Mouse (Mus musculus) lung, embryonic 16.5 days (tissue): ENCODE data around the gene Syde2. TPM values are rescaled to one million over a fixed set of nuclear protein-coding genes. Genes with fewer than 3 reads are reported as not detected.
A peak's percentile ranks its signal among the peaks of the same experiment; 100 is the strongest.

ENCODE experiments used
- ATAC-seq: fragments of 200-750 bp; cut with Nextera tagmentation; 2 replicates; pipeline ENCODE4 v1.8.0; 2017; ENCODE audit warnings: low read depth, mild to moderate bottlenecking, moderate library complexity
- H3K27ac ChIP-seq: fragments of 300-500 bp; sonication (generic); 2 replicates; pipeline ENCODE4 v1.5.1; 2014; ENCODE audit warnings: mild to moderate bottlenecking, control low read depth, low read length
- H3K27me3 ChIP-seq: fragments of 300-500 bp; sonication (generic); 2 replicates; pipeline ENCODE4 v1.6.1; 2014; ENCODE audit warnings: low read depth, low read length, mixed read lengths; ENCODE audit not compliant: control insufficient read depth, insufficient read depth
- H3K36me3 ChIP-seq: fragments of 300-500 bp; sonication (generic); 2 replicates; pipeline ENCODE4 v1.6.1; 2014; ENCODE audit warnings: low read length; ENCODE audit not compliant: control insufficient read depth, insufficient read depth
- H3K4me1 ChIP-seq: fragments of 300-500 bp; sonication (generic); replicated peaks from 2 replicates; pipeline ENCODE4 v1.6.1; 2014; ENCODE audit warnings: low read length, mixed read lengths; ENCODE audit not compliant: control insufficient read depth, insufficient read depth
- H3K4me2 ChIP-seq: fragments of 300-500 bp; sonication (generic); 2 replicates; pipeline ENCODE4 v1.6.1; 2014; ENCODE audit warnings: low read depth, low read length, control low read depth
- H3K4me3 ChIP-seq: fragments of 300-500 bp; sonication (generic); 2 replicates; pipeline ENCODE4 v1.5.1; 2014; ENCODE audit warnings: mild to moderate bottlenecking, low read length, control low read depth
- H3K9ac ChIP-seq: fragments of 300-500 bp; sonication (generic); 2 replicates; pipeline ENCODE4 v1.6.1; 2014; ENCODE audit warnings: low read length, control low read depth
- H3K9me3 ChIP-seq: fragments of 300-500 bp; sonication (generic); 2 replicates; pipeline ENCODE4 v1.6.1; 2016; ENCODE audit warnings: low read length; ENCODE audit not compliant: control insufficient read depth
- WGBS: fragments of 180-500 bp; shearing (Covaris S2); extraction: QIAGEN DNeasy Blood & Tissue Kit; methylation state at CpG from one replicate; pipeline ENCODE4 v1.1.7; 2014; 5-methylcytosine and 5-hydroxymethylcytosine counted together
- polyA plus RNA-seq: library from polyadenylated mRNA; unstranded; fragments of >200 nt; fragmentation: Nextera tagmentation; extraction: Ambion mirVana; gene quantifications from 2 replicates; pipeline ENCODE4 v1.2.1, GENCODE M21; 2015

Gene Syde2
- polyA plus RNA-seq, 1 experiment from 2014 or later: 2.4 TPM

GRCm38 (mm10) chr3:146053873-146054272, 66.2 kb downstream of the Syde2 start:
- H3K36me3 ChIP-seq: no peaks in the 10 kb centered on the region
- no peaks in the 10 kb centered on the region for H3K9me3 ChIP-seq
- H3K4me2 ChIP-seq: no peak overlapping the region
- H3K4me3 ChIP-seq: no peak overlapping the region
- no peak overlapping the region for H3K9ac ChIP-seq
- no peaks in the 10 kb centered on the region for H3K27me3 ChIP-seq
- no peak overlapping the region for H3K27ac ChIP-seq
- H3K4me1 ChIP-seq: peaks cover 4% of the 10 kb centered on the region; the same call in 1 of the 2 replicates
- ATAC-seq: no peak
- WGBS: 81% methylated on average over 2 of the region's 2 CpGs

DNA sequence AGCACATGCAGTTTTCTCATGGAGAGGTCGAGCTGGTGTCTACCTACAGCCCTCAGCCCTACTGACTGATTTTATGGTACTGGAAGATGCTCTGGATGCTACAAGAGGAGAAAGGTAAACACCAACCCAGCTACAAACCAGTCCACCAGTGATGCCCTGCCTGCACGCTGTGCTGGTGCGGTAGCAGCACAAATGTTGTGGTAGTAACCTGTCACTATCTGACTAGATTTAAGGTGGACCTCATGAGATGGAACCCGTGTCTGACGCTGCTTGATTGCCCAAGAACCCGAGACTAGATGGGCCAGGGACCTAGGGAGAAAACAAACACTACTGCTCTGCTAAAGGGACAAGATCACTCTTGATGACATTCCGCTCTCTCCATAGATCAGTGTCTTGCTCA, 69.5 kb downstream of the Syde2 start:
- Histone ChIP-seq H3K9me3 (no peaks in the 10 kb centered on the region), H3K4me3 (no peak overlapping the region), H3K27me3 (no peaks in the 10 kb centered on the region), H3K36me3 (no peaks in the 10 kb centered on the region), H3K27ac (no peak overlapping the region), H3K4me1 (no peaks in the 10 kb centered on the region), H3K9ac (no peak overlapping the region), H3K4me2 (no peak overlapping the region)
- ATAC-seq: no peak
- 65% methylated on average over 7 of the region's 7 CpGs for WGBS

GRCm38 (mm10) chr3:146058263-146058662, 70.6 kb downstream of the Syde2 start:
- H3K4me1 ChIP-seq: no peaks in the 10 kb centered on the region
- H3K27ac ChIP-seq: no peak overlapping the region
- peak; percentile 2; the same call in 1 of the 2 replicates for ATAC-seq
- no peak overlapping the region for H3K4me3 ChIP-seq
- H3K36me3 ChIP-seq: no peaks in the 10 kb centered on the region
- no peak overlapping the region for H3K4me2 ChIP-seq
- H3K9me3 ChIP-seq: no peaks in the 10 kb centered on the region
- H3K9ac ChIP-seq: no peak overlapping the region
- WGBS: 12% methylated on average over 4 of the region's 4 CpGs
- no peaks in the 10 kb centered on the region for H3K27me3 ChIP-seq

DNA sequence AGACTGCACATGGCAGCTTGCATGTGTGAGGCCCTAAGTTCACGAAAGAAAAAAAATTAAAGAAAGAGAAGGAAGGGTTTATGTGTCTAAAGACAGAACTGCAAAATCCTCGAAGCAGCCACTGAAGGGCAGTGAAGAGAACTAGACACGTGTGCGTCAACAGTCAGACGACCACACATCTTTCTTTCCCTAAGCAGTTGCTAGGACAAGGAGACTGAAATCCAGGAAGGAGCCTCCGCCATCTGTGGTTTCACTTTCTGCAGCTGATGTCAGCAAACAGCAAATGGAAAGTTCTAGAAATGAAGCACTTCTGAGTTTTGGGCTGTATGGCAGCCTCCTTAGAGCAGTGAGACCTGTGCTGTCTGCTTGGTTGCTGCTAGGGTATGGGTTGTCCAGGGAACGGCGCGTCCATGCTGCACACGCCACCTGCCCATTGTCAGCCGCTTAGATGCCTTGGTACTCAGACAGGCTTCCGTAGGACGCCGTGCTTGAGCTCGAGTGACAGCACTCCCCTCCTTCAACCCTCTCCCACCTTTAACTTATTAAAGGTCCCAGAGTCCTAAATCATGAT, 71.8 kb downstream of the Syde2 start:
- no peak overlapping the region for H3K4me3 ChIP-seq
- H3K4me1 ChIP-seq: no peaks in the 10 kb centered on the region
- peak overlapping the region; percentile 20; the same call in 1 of the 2 replicates for H3K9ac ChIP-seq
- no peak for ATAC-seq
- no peaks in the 10 kb centered on the region for H3K27me3 ChIP-seq
- no peaks in the 10 kb centered on the region for H3K9me3 ChIP-seq
- WGBS: 67% methylated on average over 15 of the region's 15 CpGs
- H3K36me3 ChIP-seq: no peaks in the 10 kb centered on the region
- 0 out of 2 replicates have a peak overlapping the region, but pooled peaks have one; percentile 11 for H3K4me2 ChIP-seq
- H3K27ac ChIP-seq: no peak overlapping the region

DNA sequence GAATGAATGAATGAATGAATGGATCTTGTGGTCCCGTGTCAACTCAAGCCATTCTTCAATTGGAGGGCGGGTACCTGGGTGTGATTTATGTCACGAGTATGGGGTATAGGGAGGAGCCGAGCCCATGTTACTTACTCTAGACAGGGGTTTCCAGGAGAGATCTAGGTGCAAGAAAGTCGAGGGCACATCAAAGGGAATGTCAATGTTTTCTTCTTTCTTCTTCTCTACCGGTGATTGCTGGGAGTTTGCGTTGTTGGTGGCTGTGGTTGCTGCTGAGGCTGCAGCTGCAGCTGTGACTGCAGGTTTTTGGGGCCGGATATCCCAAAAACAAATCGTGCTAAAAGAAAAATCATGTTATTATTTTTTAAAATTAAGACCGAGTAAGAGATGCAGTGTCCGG, 75.5 kb downstream of the Syde2 start:
- H3K4me3 ChIP-seq: no peak overlapping the region
- no peak overlapping the region for H3K4me2 ChIP-seq

DNA sequence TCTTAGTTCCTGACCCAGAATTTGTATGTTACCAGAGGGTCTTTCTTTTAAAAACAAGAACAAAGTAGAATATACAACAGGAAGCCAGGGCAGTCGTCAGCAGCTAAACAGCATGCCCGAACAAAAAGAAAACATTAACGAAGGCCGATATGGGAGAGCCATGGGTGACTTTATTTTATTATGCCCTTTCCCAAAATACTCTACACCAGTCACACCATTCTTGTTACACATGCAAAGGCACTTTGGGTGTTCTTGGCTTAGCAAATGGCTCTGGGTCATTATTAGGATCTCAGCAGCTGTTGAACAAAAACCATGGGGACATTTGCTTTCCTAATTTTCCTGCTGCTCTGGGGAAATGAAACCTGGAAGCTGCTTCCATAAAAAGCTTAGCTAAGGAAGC, 81.6 kb downstream of the Syde2 start:
- H3K9ac ChIP-seq: no peak overlapping the region
- no peaks in the 10 kb centered on the region for H3K27me3 ChIP-seq
- ATAC-seq: no peak
- H3K36me3 ChIP-seq: no peaks in the 10 kb centered on the region
- H3K4me2 ChIP-seq: no peak overlapping the region
- 70% methylated on average over 4 of the region's 4 CpGs for WGBS
- H3K9me3 ChIP-seq: no peaks in the 10 kb centered on the region
- H3K27ac ChIP-seq: no peak overlapping the region
- no peak overlapping the region for H3K4me3 ChIP-seq
- H3K4me1 ChIP-seq: no peaks in the 10 kb centered on the region

More for the DNA sequence above, 75.5 kb downstream of the Syde2 start:
- no peaks in the 10 kb centered on the region for H3K9me3 ChIP-seq
- no peak for ATAC-seq
- no peak overlapping the region for H3K27ac ChIP-seq
- H3K36me3 ChIP-seq: no peaks in the 10 kb centered on the region
- no peaks in the 10 kb centered on the region for H3K27me3 ChIP-seq
- no peaks in the 10 kb centered on the region for H3K4me1 ChIP-seq
- 77% methylated on average over 11 of the region's 11 CpGs for WGBS
- H3K9ac ChIP-seq: no peak overlapping the region

Other genes starting within 250 kb of the Syde2 start
- 22.0 and 22.4 TPM in 2 replicates for gene Ddah1, start 229.2 kb upstream of the Syde2 start, polyA plus RNA-seq
- 51.3 and 52.0 TPM in 2 replicates for gene Bcl10, start 65.1 kb upstream of the Syde2 start, polyA plus RNA-seq
- 44.9 and 46.9 TPM in 2 replicates for gene 2410004B18Rik, start 49.9 kb upstream of the Syde2 start, polyA plus RNA-seq
- 3.5 and 3.6 TPM in 2 replicates for gene Wdr63, start 120.3 kb downstream of the Syde2 start, polyA plus RNA-seq
- gene Mcoln3, start 129.6 kb downstream of the Syde2 start, polyA plus RNA-seq: 0.69 and 0.75 TPM in 2 replicates
- gene Mcoln2, start 162.0 kb downstream of the Syde2 start, polyA plus RNA-seq: 0.75 and 1.1 TPM in 2 replicates
- gene Lpar3, start 233.1 kb downstream of the Syde2 start, polyA plus RNA-seq: 2.0 and 2.5 TPM in 2 replicates